In genomic region chr19:53076238-53076981, GRCm38 (mm10) we compare ENCODE assay signal across 8 mouse cellular contexts. TPM values are rescaled to one million over a fixed set of nuclear protein-coding genes. Genes with fewer than 3 reads are reported as not detected.
DNase-seq lines count a peak whose midpoint lies in the region; ATAC-seq and TF ChIP-seq lines count a peak whose summit lies in the region.

No protein-coding gene starts in this region.

- no peak overlapping the region for H3K9ac ChIP-seq in midbrain, embryonic 14.5 days (replicated peaks; ENCODE audit: low read length)

- H3K4me3 ChIP-seq in kidney, adult 2 months (ENCODE audit: insufficient read depth, low read depth, low read length), result no peak overlapping the region
- no peak overlapping the region for H3K4me3 ChIP-seq in midbrain, embryonic 14.5 days (replicated peaks; ENCODE audit: low read depth, low read length)

- ATAC-seq in frontal cortex, adult (ENCODE audit: low TSS enrichment), result peak; percentile 92
- ATAC-seq in midbrain, embryonic 14.5 days (ENCODE audit: low FRiP score, low TSS enrichment), result no peak
- no peak for ATAC-seq in granulocyte monocyte progenitor cell, adult 5-6 weeks (replicated peaks; ENCODE audit: poor library complexity, severe bottlenecking)

- H3K9me3 ChIP-seq in midbrain, embryonic 14.5 days (ENCODE audit: control insufficient read depth, low read length), result no peaks in the 10 kb centered on the region

- TF ChIP-seq CTCF in kidney, adult 2 months (conservative IDR thresholded peaks at IDR 0.05; ENCODE audit: insufficient read depth, insufficient read length, low read depth, low read length), result no peak

- H3K4me2 ChIP-seq in midbrain, embryonic 14.5 days (ENCODE audit: low read length), result no peak overlapping the region

- intact Hi-C loops in left cerebral cortex, postnatal 36 days (cut with DNase I), result no loop called here

- no peaks in the 10 kb centered on the region for H3K36me3 ChIP-seq in kidney, adult 2 months (ENCODE audit: control insufficient read depth, insufficient read depth, low read length)
- H3K36me3 ChIP-seq in midbrain, embryonic 14.5 days (ENCODE audit: control insufficient read depth, insufficient read depth, low read length), result no peaks in the 10 kb centered on the region

- H3K4me1 ChIP-seq in kidney, adult 2 months (ENCODE audit: control insufficient read depth, insufficient read depth, low read length), result peaks cover 29% of the 10 kb centered on the region
- H3K4me1 ChIP-seq in midbrain, embryonic 14.5 days (ENCODE audit: control insufficient read depth, insufficient read depth, low read length), result no peaks in the 10 kb centered on the region

- no peaks in the 10 kb centered on the region for H3K27me3 ChIP-seq in kidney, adult 2 months (replicated peaks; ENCODE audit: control insufficient read depth, insufficient read depth, low read length)
- no peaks in the 10 kb centered on the region for H3K27me3 ChIP-seq in midbrain, embryonic 14.5 days (ENCODE audit: control insufficient read depth, insufficient read depth, low read length)

- 0 out of 2 replicates have a peak overlapping the region, but pooled peaks have one; percentile 27 for H3K27ac ChIP-seq in kidney, adult 2 months (ENCODE audit: insufficient read depth, low read depth, low read length)
- H3K27ac ChIP-seq in midbrain, embryonic 14.5 days (replicated peaks; ENCODE audit: low read depth, low read length), result no peak overlapping the region

- DNase-seq in frontal cortex, postnatal 10 days (ENCODE audit: low spot score in 2 of 2), result no peak
- DNase-seq in cerebellum, adult 18-20 months, result peak; percentile 87 to 93
- DNase-seq in kidney, adult 2 months, result peak; percentile 84
- peak; percentile 55 to 62 for DNase-seq in left cerebral cortex, postnatal 36 days (ENCODE audit: low spot score in 2 of 2)
- DNase-seq in telencephalon, adult 2 months (ENCODE audit: low read depth, low spot score), result peak; percentile 71
- no peak for DNase-seq in midbrain, embryonic 14.5 days

- no peak for TF ChIP-seq POLR2A in kidney, adult 2 months (IDR thresholded peaks at IDR 0.05; ENCODE audit: low read depth, low read length)

- 42% methylated on average over 18 of the region's 18 CpGs for WGBS in kidney, adult 2 months
- 86% methylated on average over 18 of the region's 18 CpGs for WGBS in midbrain, embryonic 14.5 days

RNA-seq across cellular contexts. Expression of gene Xpnpep1, which starts 36.4 kb away (rescaled TPM):
- 250 and 253 TPM in 2 replicates for polyA plus RNA-seq in kidney, adult 2 months (2012; rRNA removed)
- total RNA-seq in left cerebral cortex, postnatal 36 days (2021), result 10 to 100 TPM; 61.8 to 70.3 TPM
- polyA plus RNA-seq in midbrain, embryonic 14.5 days (2014; fragmentation: Nextera tagmentation; extraction: Ambion mirVana), result 135 and 136 TPM in 2 replicates
- total RNA-seq in granulocyte monocyte progenitor cell, adult 5-6 weeks (2014; fragmentation: Nextera tagmentation), result 43.6 and 77.0 TPM in 2 replicates
- 49.8 and 70.5 TPM in 2 replicates for total RNA-seq in granulocyte monocyte progenitor cell, adult 5-6 weeks (2017)

Comparison
In these comparisons a context has a peak if more than half of its experiments do, and no peak if none do; other contexts are left out.
1. DNase-seq: peak in cerebellum, adult 18-20 months (2 of 2), kidney, adult 2 months (single experiment), left cerebral cortex, postnatal 36 days (2 of 2) and telencephalon, adult 2 months (single experiment); none in frontal cortex, postnatal 10 days (0 of 2) and midbrain, embryonic 14.5 days (single experiment).